Mouse (Mus musculus) C2C12 (cell line): ENCODE measurements around the gene Rpusd4.

Experiments used
- CTCF ChIP-seq: IDR thresholded peaks from one replicate; pipeline ENCODE4 v1.5.1; 2011; ENCODE audit not compliant: control insufficient read depth, insufficient read depth, insufficient read length
- MAX ChIP-seq: IDR thresholded peaks from one replicate; pipeline ENCODE4 v1.6.1; 2011; ENCODE audit warnings: mild to moderate bottlenecking, control low read depth
- MYOD1 ChIP-seq: IDR thresholded peaks from one replicate; pipeline ENCODE4 v1.6.1; 2011; ENCODE audit warnings: low read depth; ENCODE audit not compliant: control insufficient read depth, insufficient read length
- USF1 ChIP-seq: IDR thresholded peaks from one replicate; pipeline ENCODE4 v1.6.1; 2011; ENCODE audit warnings: low read depth, mild to moderate bottlenecking, control low read depth, moderate library complexity

- TF ChIP-seq USF1 (no peak), CTCF (no peak), MAX (no peak), MYOD1 (no peak)
Observed at GRCm38 (mm10) chr9:35239734-35240133, 27.9 kb upstream of the Rpusd4 start.
